Mouse (Mus musculus) intestine, postnatal 0 days (tissue): ENCODE measurements around the gene Cox19. TPM values are rescaled to one million over a fixed set of nuclear protein-coding genes. Genes with fewer than 3 reads are reported as not detected.
A peak's percentile ranks its signal among the peaks of the same experiment; 100 is the strongest.
"Not testable (repeated sequence)": the region's sequence is repeated elsewhere in the genome, so short reads cannot be mapped to it uniquely, and the experiment has no call there.

Experiments
- ATAC-seq: fragments of 200-750 bp; cut with Nextera tagmentation; 2 replicates; pipeline ENCODE4 v1.8.0; 2017; ENCODE audit warnings: mild to moderate bottlenecking, moderate TSS enrichment, moderate library complexity
- H3K27ac ChIP-seq: fragments of 300-500 bp; sonication (generic); 2 replicates; pipeline ENCODE4 v1.5.1; 2014; ENCODE audit warnings: mild to moderate bottlenecking, low read depth, low read length, moderate library complexity
- H3K27me3 ChIP-seq: fragments of 300-500 bp; sonication (generic); replicated peaks from 2 replicates; pipeline ENCODE4 v1.6.1; 2014; ENCODE audit warnings: low read length, mixed read lengths; ENCODE audit not compliant: control insufficient read depth, insufficient read depth
- H3K36me3 ChIP-seq: fragments of 300-500 bp; sonication (generic); 2 replicates; pipeline ENCODE4 v1.6.1; 2014; ENCODE audit warnings: mild to moderate bottlenecking, moderate library complexity; ENCODE audit not compliant: control insufficient read depth, insufficient read depth
- H3K4me1 ChIP-seq: fragments of 300-500 bp; sonication (generic); replicated peaks from 2 replicates; pipeline ENCODE4 v1.6.1; 2014; ENCODE audit warnings: antibody characterized with exemption, low read length, mixed read lengths; ENCODE audit not compliant: control insufficient read depth, insufficient read depth
- H3K4me2 ChIP-seq: fragments of 300-500 bp; sonication (generic); replicated peaks from 2 replicates; pipeline ENCODE4 v1.6.1; 2014; ENCODE audit warnings: low read depth, mild to moderate bottlenecking, moderate library complexity
- H3K4me3 ChIP-seq: fragments of 300-500 bp; sonication (generic); 2 replicates; pipeline ENCODE4 v1.5.1; 2014; ENCODE audit warnings: low read depth, low read length
- H3K9ac ChIP-seq: fragments of 300-500 bp; sonication (generic); 2 replicates; pipeline ENCODE4 v1.6.1; 2014; ENCODE audit warnings: mild to moderate bottlenecking, low read depth, low read length
- H3K9me3 ChIP-seq: fragments of 300-500 bp; sonication (generic); 2 replicates; pipeline ENCODE4 v1.6.1; 2016; ENCODE audit warnings: mixed run types; ENCODE audit not compliant: control insufficient read depth
- CTCF ChIP-seq: sonication (generic); IDR thresholded peaks from 2 replicates; pipeline ENCODE4 v1.5.1; 2016; ENCODE audit warnings: low read depth, mild to moderate bottlenecking, control low read depth, antibody characterized with exemption, moderate library complexity
- WGBS: fragments of 180-500 bp; shearing (Covaris S2); extraction: QIAGEN DNeasy Blood & Tissue Kit; methylation state at CpG from one replicate; pipeline ENCODE4 v1.1.7; 2014; 5-methylcytosine and 5-hydroxymethylcytosine counted together
- polyA plus RNA-seq: library from polyadenylated mRNA; unstranded; fragments of >200 nt; fragmentation: Nextera tagmentation; extraction: Ambion mirVana; gene quantifications from 2 replicates; pipeline ENCODE4 v1.2.1, GENCODE M21; 2015

The Cox19 gene
- polyA plus RNA-seq, 1 experiment from 2014 or later: 181 TPM

GRCm38 (mm10) chr5:139337826-139338370 lies 13.3 kb downstream of the Cox19 start:
- Histone ChIP-seq H3K4me1 (peaks cover 3% of the 10 kb centered on the region), H3K27me3 (no peaks in the 10 kb centered on the region), H3K27ac (peak overlapping the region; percentile 73), H3K9ac (no peak overlapping the region), H3K9me3 (no peaks in the 10 kb centered on the region), H3K36me3 (peaks cover 67% of the 10 kb centered on the region), H3K4me2 (no peak overlapping the region), H3K4me3 (no peak overlapping the region)
- TF ChIP-seq CTCF: no peak
- 67% methylated on average over 13 of the region's 13 CpGs for WGBS
- ATAC-seq: no peak

- H3K27me3 ChIP-seq: no peaks in the 10 kb centered on the region
- TF ChIP-seq CTCF: no peak
- peaks cover 48% of the 10 kb centered on the region for H3K36me3 ChIP-seq
- H3K4me1 ChIP-seq: peaks cover 3% of the 10 kb centered on the region
- no peak overlapping the region for H3K4me2 ChIP-seq
- WGBS: 89% methylated on average over 4 of the region's 4 CpGs
- no peak for ATAC-seq
- H3K9me3 ChIP-seq: no peaks in the 10 kb centered on the region
- H3K4me3 ChIP-seq: no peak overlapping the region
- H3K27ac ChIP-seq: no peak overlapping the region
- H3K9ac ChIP-seq: no peak overlapping the region
These were observed 15.6 kb downstream of the Cox19 start for GRCm38 (mm10) chr5:139335634-139336033.

GRCm38 (mm10) chr5:139334394-139334793 lies 16.8 kb downstream of the Cox19 start:
- H3K4me2 ChIP-seq: not testable (repeated sequence)
- peak; percentile 52 for TF ChIP-seq CTCF
- peaks cover 36% of the 10 kb centered on the region for H3K36me3 ChIP-seq

GRCm38 (mm10) chr5:139333301-139334013 lies 17.8 kb downstream of the Cox19 start:
- Histone ChIP-seq H3K9me3 (no peaks in the 10 kb centered on the region), H3K4me3 (no peak overlapping the region; the same call in 1 of the 2 replicates), H3K27me3 (no peaks in the 10 kb centered on the region), H3K27ac (peak overlapping the region; percentile 97), H3K36me3 (peaks cover 26% of the 10 kb centered on the region), H3K9ac (0 out of 2 replicates have a peak overlapping the region, but pooled peaks have one; percentile 26), H3K4me2 (peak overlapping the region; percentile 25; the same call in 1 of the 2 replicates), H3K4me1 (peaks cover 3% of the 10 kb centered on the region)
- peak; percentile 63 for TF ChIP-seq CTCF
- 49% methylated on average over 16 of the region's 16 CpGs for WGBS
- no peak for ATAC-seq

More at GRCm38 (mm10) chr5:139334394-139334793, 16.8 kb downstream of the Cox19 start:
- not testable (repeated sequence) for H3K4me3 ChIP-seq, H3K9ac ChIP-seq, H3K9me3 ChIP-seq, ATAC-seq, H3K27me3 ChIP-seq, H3K4me1 ChIP-seq
- 85% methylated on average over 10 of the region's 10 CpGs for WGBS
- H3K27ac ChIP-seq: 0 out of 2 replicates have a peak overlapping the region, but pooled peaks have one; percentile 50

GRCm38 (mm10) chr5:139332590-139333272 lies 18.5 kb downstream of the Cox19 start:
- Histone ChIP-seq H3K9ac (peak overlapping the region; percentile 26; the same call in 1 of the 2 replicates), H3K4me1 (peaks cover 3% of the 10 kb centered on the region), H3K27me3 (no peaks in the 10 kb centered on the region), H3K9me3 (no peaks in the 10 kb centered on the region), H3K4me3 (no peak overlapping the region), H3K4me2 (peak overlapping the region; percentile 25), H3K36me3 (peaks cover 21% of the 10 kb centered on the region), H3K27ac (peak overlapping the region; percentile 97)
- WGBS: 52% methylated on average over 8 of the region's 8 CpGs
- ATAC-seq: peak; percentile 89
- TF ChIP-seq CTCF: no peak

GRCm38 (mm10) chr5:139331742-139332141 lies 19.5 kb downstream of the Cox19 start:
- peaks cover 3% of the 10 kb centered on the region for H3K4me1 ChIP-seq
- H3K9ac ChIP-seq: no peak overlapping the region
- H3K27me3 ChIP-seq: no peaks in the 10 kb centered on the region
- H3K27ac ChIP-seq: peak overlapping the region; percentile 97
- H3K36me3 ChIP-seq: peaks cover 13% of the 10 kb centered on the region
- no peaks in the 10 kb centered on the region for H3K9me3 ChIP-seq
- 7% methylated on average over 8 of the region's 8 CpGs for WGBS
- peak; percentile 46 for ATAC-seq
- no peak overlapping the region for H3K4me3 ChIP-seq
- TF ChIP-seq CTCF: peak; percentile 98
- peak overlapping the region; percentile 25; the same call in 1 of the 2 replicates for H3K4me2 ChIP-seq
